Mouse (Mus musculus): Measurements from ENCODE around the gene Crybb1.

DNA sequence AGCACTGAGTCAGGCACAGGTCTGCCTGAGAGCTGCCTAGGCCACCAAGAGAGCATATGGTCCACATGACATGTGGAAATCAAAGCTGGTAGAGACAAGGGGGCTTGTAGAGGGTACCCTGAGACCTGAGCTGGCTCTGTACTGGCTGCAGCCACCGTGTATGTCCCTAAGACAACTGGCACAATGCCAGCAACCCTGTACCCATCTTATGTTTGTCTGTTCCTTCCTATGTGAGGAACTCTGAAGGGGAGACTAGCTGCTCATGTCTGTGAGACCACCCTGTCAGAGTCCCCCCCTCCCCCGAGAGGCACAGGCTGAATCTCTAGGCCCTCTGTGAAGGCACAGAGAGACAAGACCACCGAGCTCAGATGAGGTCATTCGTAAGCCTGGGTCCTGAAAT lies 36.9 kb upstream of the Crybb1 start:
- TF ChIP-seq POLR2A (IDR thresholded peaks at IDR 0.05; ENCODE audit: control insufficient read depth, extremely low read depth, insufficient read depth, low read length, poor library complexity), result no peak
- TF ChIP-seq CTCF (IDR thresholded peaks at IDR 0.05; ENCODE audit: borderline replicate concordance, control insufficient read depth, extremely low read depth, insufficient read depth, low read length, poor library complexity), result no peak
